Mouse (Mus musculus): ENCODE results near the gene Foxp3. TPM values are rescaled to one million over a fixed set of nuclear protein-coding genes. Genes with fewer than 3 reads are reported as not detected.

The Foxp3 gene
- polyA plus RNA-seq, 1 experiment = not detected

- peaks cover 3% of the 10 kb centered on the region; the same call in 1 of the 2 replicates for H3K9me3 ChIP-seq (ENCODE audit: control insufficient read depth, low read length)
- TF ChIP-seq GATA1 (IDR thresholded peaks at IDR 0.05; ENCODE audit: low read length) = no peak
- TF ChIP-seq TAL1 (IDR thresholded peaks at IDR 0.05; ENCODE audit: low read length) = no peak
- H3K36me3 ChIP-seq (ENCODE audit: control insufficient read depth) = no peaks in the 10 kb centered on the region
- peaks cover 36% of the 10 kb centered on the region for H3K27me3 ChIP-seq (ENCODE audit: control insufficient read depth)
- no peak overlapping the region for H3K4me3 ChIP-seq (replicated peaks)
- H3K4me1 ChIP-seq (ENCODE audit: control insufficient read depth) = peaks cover 38% of the 10 kb centered on the region
Observed at GRCm38 (mm10) chrX:7640785-7641184, 67.3 kb downstream of the Foxp3 start.

Other genes with a start within 250 kb of the Foxp3 start
- gene Usp27x, start 197.8 kb upstream of the Foxp3 start, polyA plus RNA-seq (2012) = not detected in 2 replicates
- gene Ppp1r3f, start 639 bp downstream of the Foxp3 start, polyA plus RNA-seq (2012) = 0.05 and 0.10 TPM in 2 replicates
- gene Ccdc22, start 31.9 kb downstream of the Foxp3 start, polyA plus RNA-seq (2012) = 2.8 and 3.4 TPM in 2 replicates
- 0.01 TPM in 1 of 2 replicates, not detected in the other for gene Cacna1f, start 33.4 kb downstream of the Foxp3 start, polyA plus RNA-seq (2012)
- gene Syp, start 64.8 kb downstream of the Foxp3 start, polyA plus RNA-seq (2012) = 0.04 and 0.08 TPM in 2 replicates
- gene Prickle3, start 83.6 kb downstream of the Foxp3 start, polyA plus RNA-seq (2012) = 0.03 TPM in 2 replicates
- 0.28 and 1.5 TPM in 2 replicates for gene Plp2, start 97.7 kb downstream of the Foxp3 start, polyA plus RNA-seq (2012)
- gene Magix, start 107.6 kb downstream of the Foxp3 start, polyA plus RNA-seq (2012) = not detected in 2 replicates
- 0.19 and 0.22 TPM in 2 replicates for gene Gpkow, start 123.5 kb downstream of the Foxp3 start, polyA plus RNA-seq (2012)
- gene Wdr45, start 140.7 kb downstream of the Foxp3 start, polyA plus RNA-seq (2012) = 4.2 and 5.1 TPM in 2 replicates
- 0.46 and 0.51 TPM in 2 replicates for gene Gm45208, start 148.6 kb downstream of the Foxp3 start, polyA plus RNA-seq (2012)
- 0.30 and 0.59 TPM in 2 replicates for gene Praf2, start 154.8 kb downstream of the Foxp3 start, polyA plus RNA-seq (2012)
- 0.02 and 0.11 TPM in 2 replicates for gene Ccdc120, start 177.3 kb downstream of the Foxp3 start, polyA plus RNA-seq (2012)
- 1.7 and 1.8 TPM in 2 replicates for gene Tfe3, start 188.9 kb downstream of the Foxp3 start, polyA plus RNA-seq (2012)
- 3.5 and 4.8 TPM in 2 replicates for gene Gripap1, start 216.1 kb downstream of the Foxp3 start, polyA plus RNA-seq (2012)
- gene Kcnd1, start 248.6 kb downstream of the Foxp3 start, polyA plus RNA-seq (2012) = 0.03 TPM in 2 replicates